Comparison of ENCODE assay signal across 8 mouse cellular contexts in the genomic region with DNA sequence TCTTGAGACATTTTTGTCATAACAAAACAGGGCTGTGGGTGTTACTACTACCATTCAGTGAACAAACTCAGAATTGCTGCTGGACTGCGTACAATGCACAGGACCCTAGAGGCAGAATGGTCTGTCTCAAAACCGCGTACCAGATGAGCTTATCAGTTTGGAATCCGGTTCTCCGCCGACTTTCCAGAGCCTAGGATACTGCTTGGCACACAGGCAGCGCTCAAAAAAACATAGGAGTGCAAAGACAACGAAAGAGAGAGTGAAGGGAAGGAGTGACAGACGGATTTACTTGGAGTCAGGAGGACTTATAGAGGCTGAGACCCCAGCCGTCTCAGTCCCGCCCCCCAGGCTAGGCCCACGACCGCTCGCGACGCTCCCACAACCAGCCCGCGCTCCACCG. TPM values are rescaled to one million over a fixed set of nuclear protein-coding genes. Genes with fewer than 3 reads are reported as not detected.
DNase-seq lines count a peak whose midpoint lies in the region; ATAC-seq lines count a peak whose summit lies in the region.

No protein-coding gene starts in this region.

- H3K4me1 ChIP-seq in heart, embryonic 15.5 days (replicated peaks): peaks cover 50% of the 10 kb centered on the region
- peaks cover 12% of the 10 kb centered on the region for H3K4me1 ChIP-seq in hindbrain, embryonic 11.5 days (replicated peaks; ENCODE audit: control insufficient read depth, insufficient read depth, low read length)
- H3K4me1 ChIP-seq in midbrain, embryonic 10.5 days: peaks cover 56% of the 10 kb centered on the region

- intact Hi-C loops in left cerebral cortex, postnatal 14 days (cut with DNase I): no loop called here

- H3K36me3 ChIP-seq in heart, embryonic 15.5 days: no peaks in the 10 kb centered on the region; the same call in 1 of the 2 replicates
- no peaks in the 10 kb centered on the region; the same call in 1 of the 2 replicates for H3K36me3 ChIP-seq in hindbrain, embryonic 11.5 days (ENCODE audit: control insufficient read depth, insufficient read depth, low read length)
- H3K36me3 ChIP-seq in midbrain, embryonic 10.5 days: peaks cover 53% of the 10 kb centered on the region

- 1% methylated on average over 19 of the region's 19 CpGs for WGBS in heart, embryonic 15.5 days
- WGBS in hindbrain, embryonic 11.5 days: under 1% methylated on average over 19 of the region's 19 CpGs
- under 1% methylated on average over 19 of the region's 19 CpGs for WGBS in midbrain, embryonic 10.5 days

- no peaks in the 10 kb centered on the region for H3K9me3 ChIP-seq in heart, embryonic 15.5 days (replicated peaks)
- H3K9me3 ChIP-seq in hindbrain, embryonic 11.5 days (ENCODE audit: control insufficient read depth, low read length): no peaks in the 10 kb centered on the region
- no peaks in the 10 kb centered on the region for H3K9me3 ChIP-seq in midbrain, embryonic 10.5 days (replicated peaks)

- H3K27me3 ChIP-seq in heart, embryonic 15.5 days: 0 out of 2 replicates have a peak, but pooled peaks cover 2% of the 10 kb centered on the region
- H3K27me3 ChIP-seq in hindbrain, embryonic 11.5 days (ENCODE audit: control insufficient read depth, insufficient read depth, low read length): no peaks in the 10 kb centered on the region
- 0 out of 2 replicates have a peak, but pooled peaks cover 3% of the 10 kb centered on the region for H3K27me3 ChIP-seq in midbrain, embryonic 10.5 days (ENCODE audit: low read depth, poor library complexity, severe bottlenecking)

- H3K4me2 ChIP-seq in heart, embryonic 15.5 days: peak overlapping the region; percentile 62
- peak overlapping the region; percentile 51 for H3K4me2 ChIP-seq in hindbrain, embryonic 11.5 days (replicated peaks; ENCODE audit: low read depth, low read length)

- H3K27ac ChIP-seq in heart, embryonic 15.5 days: peak overlapping the region; percentile 78
- H3K27ac ChIP-seq in hindbrain, embryonic 11.5 days (ENCODE audit: low read depth, low read length): peak overlapping the region; percentile 55; the same call in 1 of the 2 replicates
- peak overlapping the region; percentile 90 for H3K27ac ChIP-seq in midbrain, embryonic 10.5 days (replicated peaks)

- H3K4me3 ChIP-seq in heart, embryonic 15.5 days: peak overlapping the region; percentile 75
- peak overlapping the region; percentile 88 for H3K4me3 ChIP-seq in hindbrain, embryonic 11.5 days (ENCODE audit: low read depth, low read length)
- peak overlapping the region; percentile 80 for H3K4me3 ChIP-seq in midbrain, embryonic 10.5 days

- no peak for DNase-seq in heart, adult 18-20 months
- peak; percentile 83 for DNase-seq in NIH3T3 (ENCODE audit: low read depth)
- no peak for DNase-seq in hindbrain, embryonic 11.5 days (ENCODE audit: low spot score)
- DNase-seq in midbrain, embryonic 10.5 days (ENCODE audit: low spot score): no peak
- DNase-seq in right cerebral cortex, adult 18-20 months: no peak
- no peak for DNase-seq in left cerebral cortex, postnatal 14 days (ENCODE audit: low spot score in 2 of 2)
- no peak for DNase-seq in layer of hippocampus, adult 9-11 months

- ATAC-seq in heart, embryonic 15.5 days (replicated peaks; ENCODE audit: insufficient number of reproducible peaks, insufficient read depth, low FRiP score, low read depth): no peak
- ATAC-seq in hindbrain, embryonic 11.5 days (ENCODE audit: low FRiP score): no peak

- peak overlapping the region; percentile 84 for H3K9ac ChIP-seq in heart, embryonic 15.5 days
- peak overlapping the region; percentile 83 for H3K9ac ChIP-seq in hindbrain, embryonic 11.5 days (ENCODE audit: low read depth, low read length)

RNA-seq across cellular contexts. Expression of gene Traf7, which starts 0.4 kb away (rescaled TPM):
- 59.2 and 84.9 TPM in 2 replicates for polyA plus RNA-seq in heart, embryonic 15.5 days (2015; fragmentation: Nextera tagmentation; extraction: Ambion mirVana)
- total RNA-seq in heart, adult 18-20 months (2021): 10 to 100 TPM; 35.8 to 38.5 TPM
- 65.8 and 71.1 TPM in 2 replicates for polyA plus RNA-seq in hindbrain, embryonic 11.5 days (2014; fragmentation: Nextera tagmentation; extraction: Ambion mirVana)
- polyA plus RNA-seq in midbrain, embryonic 10.5 days (2016; fragmentation: Nextera tagmentation; extraction: Ambion mirVana): 106 and 110 TPM in 2 replicates
- total RNA-seq in left cerebral cortex, postnatal 14 days (2021): 10 to 100 TPM; 86.8 to 91.7 TPM

RNA-seq across cellular contexts. Expression of gene Rab26, which starts 6.7 kb away (rescaled TPM):
- 0.97 and 1.2 TPM in 2 replicates for polyA plus RNA-seq in heart, embryonic 15.5 days (2015; fragmentation: Nextera tagmentation; extraction: Ambion mirVana)
- not detected for total RNA-seq in heart, adult 18-20 months (2021)
- polyA plus RNA-seq in hindbrain, embryonic 11.5 days (2014; fragmentation: Nextera tagmentation; extraction: Ambion mirVana): 1.8 and 2.8 TPM in 2 replicates
- polyA plus RNA-seq in midbrain, embryonic 10.5 days (2016; fragmentation: Nextera tagmentation; extraction: Ambion mirVana): 2.1 and 2.9 TPM in 2 replicates
- total RNA-seq in left cerebral cortex, postnatal 14 days (2021): 10 to 100 TPM; 36.2 to 40.4 TPM

RNA-seq across cellular contexts. Expression of gene Pkd1, which starts 22.3 kb away (rescaled TPM):
- 12.4 and 21.1 TPM in 2 replicates for polyA plus RNA-seq in heart, embryonic 15.5 days (2015; fragmentation: Nextera tagmentation; extraction: Ambion mirVana)
- 10 to 100 TPM; 34.1 to 34.5 TPM for total RNA-seq in heart, adult 18-20 months (2021)
- polyA plus RNA-seq in hindbrain, embryonic 11.5 days (2014; fragmentation: Nextera tagmentation; extraction: Ambion mirVana): 16.0 and 22.2 TPM in 2 replicates
- polyA plus RNA-seq in midbrain, embryonic 10.5 days (2016; fragmentation: Nextera tagmentation; extraction: Ambion mirVana): 14.7 and 18.5 TPM in 2 replicates
- total RNA-seq in left cerebral cortex, postnatal 14 days (2021): 10 to 100 TPM; 68.6 to 78.7 TPM

RNA-seq across cellular contexts. Expression of gene Caskin1, which starts 38.9 kb away (rescaled TPM):
- polyA plus RNA-seq in heart, embryonic 15.5 days (2015; fragmentation: Nextera tagmentation; extraction: Ambion mirVana): 0.39 and 0.94 TPM in 2 replicates
- total RNA-seq in heart, adult 18-20 months (2021): under 1 TPM; 0.15 to 0.20 TPM
- polyA plus RNA-seq in hindbrain, embryonic 11.5 days (2014; fragmentation: Nextera tagmentation; extraction: Ambion mirVana): 6.4 and 9.2 TPM in 2 replicates
- 6.7 and 8.5 TPM in 2 replicates for polyA plus RNA-seq in midbrain, embryonic 10.5 days (2016; fragmentation: Nextera tagmentation; extraction: Ambion mirVana)
- 100 to 1,000 TPM; 134 to 145 TPM for total RNA-seq in left cerebral cortex, postnatal 14 days (2021)

RNA-seq across cellular contexts. Expression of gene Mlst8, which starts 48.4 kb away (rescaled TPM):
- 15.2 and 18.8 TPM in 2 replicates for polyA plus RNA-seq in heart, embryonic 15.5 days (2015; fragmentation: Nextera tagmentation; extraction: Ambion mirVana)
- total RNA-seq in heart, adult 18-20 months (2021): 10 to 100 TPM in 1 of 2 experiments, 1 to 10 TPM in 1; 8.1 to 10.3 TPM
- polyA plus RNA-seq in hindbrain, embryonic 11.5 days (2014; fragmentation: Nextera tagmentation; extraction: Ambion mirVana): 27.8 and 37.7 TPM in 2 replicates
- polyA plus RNA-seq in midbrain, embryonic 10.5 days (2016; fragmentation: Nextera tagmentation; extraction: Ambion mirVana): 40.2 and 40.9 TPM in 2 replicates
- 10 to 100 TPM; 32.3 to 36.9 TPM for total RNA-seq in left cerebral cortex, postnatal 14 days (2021)
